Mouse (Mus musculus): ENCODE measurements around the gene Qsox2.

DNA sequence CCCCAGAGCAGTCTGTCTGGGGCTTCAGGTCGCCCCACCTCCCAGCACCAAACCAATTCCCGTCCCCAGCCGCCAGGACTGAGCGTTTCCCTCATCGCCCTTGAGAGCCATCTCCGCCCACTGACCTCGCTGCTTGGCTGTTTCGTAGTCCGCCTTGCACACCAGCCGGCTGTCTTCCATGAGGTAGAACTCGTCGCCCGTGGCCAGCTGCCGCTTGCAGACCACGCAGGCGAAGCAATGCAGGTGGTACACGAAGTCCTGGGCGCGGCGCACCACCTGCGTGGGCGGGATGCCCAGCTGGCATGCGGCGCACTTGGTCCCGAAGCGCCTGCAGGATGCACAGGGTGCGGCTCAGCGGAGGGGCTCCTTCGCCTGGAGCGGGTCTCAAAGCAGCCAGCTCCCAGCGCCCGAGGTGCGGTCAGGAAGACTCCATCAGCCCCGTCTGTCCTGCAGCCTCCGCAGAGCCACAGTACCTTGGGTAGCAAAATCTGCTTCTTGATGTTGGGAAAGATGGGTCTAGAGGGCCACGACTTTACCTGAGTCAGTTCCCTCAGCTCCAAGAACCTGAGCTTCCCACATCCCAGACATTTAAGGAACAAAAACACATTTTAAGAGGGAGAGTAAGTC lies 34.4 kb downstream of the Qsox2 start:
- TF ChIP-seq CTCF (IDR thresholded peaks at IDR 0.05; ENCODE audit: extremely low read depth, insufficient read depth, low read length) (no peak), POLR2A (IDR thresholded peaks at IDR 0.05; ENCODE audit: extremely low read depth, insufficient read depth, low read length) (no peak)

All from cortical plate, adult 2 months (tissue).